Mouse (Mus musculus) heart, postnatal 0 days (tissue): ENCODE results near the gene Fam78b.

Experiments
- CTCF ChIP-seq: IDR thresholded peaks from 2 replicates; pipeline ENCODE4 v1.5.1; 2016; ENCODE audit warnings: antibody characterized with exemption, control low read depth, low read depth
- EP300 ChIP-seq: IDR thresholded peaks from 2 replicates; pipeline ENCODE4 v1.6.1; 2016; ENCODE audit warnings: antibody characterized with exemption, low read depth

DNA sequence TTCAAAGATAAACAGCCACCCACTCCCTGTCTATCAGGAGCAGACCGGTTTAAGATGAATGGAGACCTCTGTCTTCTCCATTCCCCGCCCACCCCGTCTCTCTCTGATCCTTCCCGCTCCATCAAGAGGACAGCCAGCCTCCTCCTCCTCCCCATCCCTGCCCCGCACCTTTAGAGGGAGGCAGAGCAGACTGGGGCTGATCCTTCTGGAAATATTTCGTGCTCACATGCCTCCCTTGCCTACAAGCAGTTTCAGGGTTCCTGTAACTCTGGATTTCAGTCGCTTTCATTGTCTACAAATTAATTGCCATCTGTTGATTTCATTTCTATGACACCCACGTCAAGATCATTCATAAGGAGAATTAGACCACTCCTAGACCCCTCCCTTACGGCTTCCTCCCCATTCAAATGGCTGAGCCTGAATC lies 20.8 kb downstream of the Fam78b start:
- TF ChIP-seq EP300 (no peak), CTCF (no peak)
